Mouse (Mus musculus) mouse embryonic stem cell (cell line): ENCODE results near the gene Atxn2.
"Not testable (repeated sequence)": the region's sequence is repeated elsewhere in the genome, so short reads cannot be mapped to it uniquely, and the experiment has no call there.

Experiments used
- in situ Hi-C, 2 experiments: fragments of 300-500 bp; cut with MboI; formaldehyde crosslinking; loops; 1 replicate in 1 of 2; 3 replicates in 1 of 2; pipeline ENCODE4 v1.14.3; 2019 to 2020; ENCODE audit warnings: low sequenced_read_pairs in 2 of 2, low pct_unique_long_range_greater_than_20kb in 1 of 2, mixed read lengths in 1 of 2; ENCODE audit not compliant: unreplicated experiment in 1 of 2

Atxn2 gene

DNA sequence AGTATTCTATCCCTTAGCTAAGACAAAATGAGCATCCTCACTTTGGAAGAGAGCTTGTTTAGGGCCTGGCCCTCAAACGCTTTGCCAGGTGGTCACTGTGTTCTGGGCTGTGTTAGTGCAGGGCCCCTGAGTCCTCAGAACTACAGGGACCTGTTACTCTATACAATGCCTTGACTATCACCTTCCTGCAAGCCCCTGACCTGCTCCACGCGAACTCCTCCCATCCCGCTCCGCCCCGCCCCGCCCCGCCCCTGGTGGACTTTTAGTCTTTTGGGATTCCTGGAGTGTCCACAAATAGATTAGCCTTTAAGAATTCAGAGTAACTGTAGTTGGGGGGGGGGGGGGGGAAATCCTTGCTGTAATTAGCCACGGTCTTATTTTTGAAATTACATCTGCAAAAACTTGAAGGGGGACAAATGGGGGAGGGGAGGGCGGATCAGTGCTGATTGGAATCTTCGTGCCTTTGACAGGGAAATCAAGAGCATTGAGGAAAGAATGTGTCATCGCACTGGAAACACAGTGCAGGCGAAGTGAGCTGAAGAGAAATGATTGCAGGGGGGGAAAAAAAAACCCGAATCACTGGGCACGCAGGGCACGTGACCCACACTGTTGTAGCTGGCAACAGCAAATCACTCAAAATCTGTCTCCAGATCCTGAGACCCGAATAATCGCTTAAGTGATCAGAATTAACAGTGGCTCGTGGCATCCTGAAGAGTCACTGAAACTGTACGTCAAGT is 6.5 kb upstream of the Atxn2 start:
- in situ Hi-C loops: no loop called here

DNA sequence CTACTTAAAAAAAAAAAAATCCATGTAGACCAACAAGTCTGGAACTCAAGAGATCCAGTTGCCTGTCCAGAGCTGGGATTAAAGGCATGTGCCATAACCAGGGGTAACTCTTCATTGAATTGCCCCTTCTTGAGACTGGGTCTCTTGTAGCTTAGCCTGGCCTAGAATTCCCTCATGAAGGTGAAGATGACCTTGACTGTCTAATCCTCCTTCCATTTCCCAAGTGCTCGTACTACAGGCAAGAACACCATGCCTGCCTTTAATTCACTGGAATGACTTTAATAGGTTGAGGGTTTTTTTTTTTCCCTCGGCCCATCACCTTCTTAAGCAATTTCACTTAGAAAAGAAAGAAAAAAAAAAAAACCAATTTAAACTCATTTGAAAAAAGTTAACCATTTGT is 735 bp upstream of the Atxn2 start:
- in situ Hi-C loops: no loop called here

DNA sequence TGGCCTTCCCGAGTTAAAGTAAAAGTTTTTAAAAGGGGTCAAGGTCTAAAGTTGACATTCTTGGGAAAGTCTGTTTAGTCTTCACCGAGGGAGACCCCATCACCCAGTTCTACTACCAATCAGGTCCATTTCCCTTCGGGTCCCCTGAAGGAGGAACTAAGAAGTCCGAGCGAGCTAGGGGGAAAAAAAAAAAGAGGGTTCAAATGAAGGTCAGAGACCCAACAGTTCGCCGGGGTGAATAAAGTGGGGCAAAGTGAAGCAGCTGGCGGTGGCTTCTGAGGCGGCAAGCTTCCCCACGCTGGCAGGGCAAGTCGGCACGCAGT is 325 bp upstream of the Atxn2 start:
- in situ Hi-C loops: no loop called here

DNA sequence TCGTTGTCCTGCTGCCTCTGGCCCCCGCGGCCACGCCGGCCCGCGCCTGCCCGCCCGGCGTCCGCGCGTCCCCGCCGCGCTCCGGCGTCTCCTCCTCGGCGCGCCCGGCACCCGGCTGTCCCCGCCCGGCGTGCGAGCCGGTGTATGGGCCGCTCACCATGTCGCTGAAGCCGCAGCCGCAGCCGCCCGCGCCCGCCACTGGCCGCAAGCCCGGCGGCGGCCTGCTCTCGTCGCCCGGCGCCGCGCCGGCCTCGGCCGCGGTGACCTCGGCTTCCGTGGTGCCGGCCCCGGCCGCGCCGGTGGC is 743 bp downstream of the Atxn2 start:
- in situ Hi-C loops: no loop called here

DNA sequence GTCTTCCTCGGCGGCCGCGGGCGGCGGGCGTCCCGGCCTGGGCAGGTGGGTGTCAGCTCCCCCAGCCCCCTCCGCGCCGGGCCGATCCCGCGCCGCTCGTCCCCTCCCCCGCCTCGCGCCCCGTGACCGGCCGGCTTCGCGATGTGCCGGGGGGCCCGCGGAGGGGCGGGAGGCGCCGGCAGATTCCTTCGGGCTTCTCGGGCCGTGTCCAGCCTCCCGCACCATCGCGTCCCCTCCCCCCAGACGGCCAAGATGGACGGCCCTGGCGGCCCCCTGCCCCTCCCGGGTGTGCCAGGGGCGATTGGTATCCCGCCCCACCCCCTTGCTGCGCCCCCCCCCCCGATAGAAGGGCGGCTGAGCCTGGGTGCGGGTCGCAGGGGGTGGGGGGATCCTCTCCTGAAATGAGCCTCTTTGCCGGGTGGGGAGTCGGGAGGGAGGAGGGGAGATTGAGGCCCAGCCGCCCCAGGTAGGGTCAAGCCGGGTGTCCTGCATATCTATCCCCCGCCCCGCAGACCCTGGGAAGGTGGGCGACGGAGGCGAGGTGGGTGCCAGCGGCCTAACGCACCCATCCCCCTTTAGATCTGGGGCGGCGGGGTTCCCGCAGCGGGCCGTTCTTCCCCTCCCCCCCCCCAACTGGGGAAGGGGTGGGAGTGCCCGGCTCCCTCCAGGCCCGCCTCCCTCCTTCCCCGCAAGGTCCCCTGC is 1.2 kb downstream of the Atxn2 start:
- in situ Hi-C loops: no loop called here

DNA sequence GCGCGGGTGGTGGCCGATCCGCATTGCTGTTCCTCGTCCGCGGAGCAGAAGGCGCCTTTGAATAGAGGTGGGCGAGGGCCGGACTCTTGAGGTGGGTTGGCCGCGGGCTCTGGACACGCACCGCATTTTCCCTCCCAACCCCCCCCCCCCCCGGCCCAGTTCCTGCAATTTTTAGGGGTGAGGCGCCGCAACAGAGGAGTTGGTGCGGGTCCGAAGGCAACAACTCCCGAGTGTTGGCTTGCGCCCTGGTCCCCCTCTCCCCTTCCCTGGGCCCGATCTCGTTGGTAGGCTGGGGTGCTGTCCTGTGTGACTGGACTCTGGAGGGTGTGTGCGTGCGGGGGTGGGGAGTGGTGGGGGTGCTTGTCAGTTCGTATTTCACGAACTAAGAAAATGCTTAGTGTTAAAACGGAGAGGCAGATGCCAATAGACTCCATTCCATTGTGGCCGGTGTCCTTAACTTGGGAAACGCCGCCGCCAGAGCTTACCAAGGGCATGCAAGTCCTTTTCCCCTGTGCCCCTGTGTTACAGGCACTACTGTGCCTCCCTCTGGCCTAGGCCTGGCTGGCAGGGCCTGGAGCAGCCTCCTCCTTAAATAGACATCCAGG is 1.9 kb downstream of the Atxn2 start:
- in situ Hi-C loops: no loop called here

DNA sequence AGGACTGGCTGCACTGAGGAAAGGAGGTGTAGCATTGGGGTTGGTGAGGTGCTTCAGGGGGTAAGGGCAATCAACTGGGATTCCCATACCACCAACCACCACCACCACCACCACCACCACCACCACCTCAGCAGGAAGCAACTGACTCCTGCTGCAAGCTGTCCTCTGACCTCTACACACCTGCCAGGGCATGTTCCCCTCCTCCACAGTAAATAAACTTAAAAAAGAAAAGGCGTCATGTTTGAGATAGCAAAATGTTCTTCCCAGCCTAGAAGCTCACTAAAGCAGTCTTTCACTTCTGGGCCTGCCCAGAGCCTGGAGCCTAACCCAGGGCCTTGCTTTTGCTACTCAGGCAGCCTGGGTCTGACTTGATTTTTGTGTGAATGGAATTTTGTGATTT is 3.2 kb downstream of the Atxn2 start:
- in situ Hi-C loops: no loop called here

DNA sequence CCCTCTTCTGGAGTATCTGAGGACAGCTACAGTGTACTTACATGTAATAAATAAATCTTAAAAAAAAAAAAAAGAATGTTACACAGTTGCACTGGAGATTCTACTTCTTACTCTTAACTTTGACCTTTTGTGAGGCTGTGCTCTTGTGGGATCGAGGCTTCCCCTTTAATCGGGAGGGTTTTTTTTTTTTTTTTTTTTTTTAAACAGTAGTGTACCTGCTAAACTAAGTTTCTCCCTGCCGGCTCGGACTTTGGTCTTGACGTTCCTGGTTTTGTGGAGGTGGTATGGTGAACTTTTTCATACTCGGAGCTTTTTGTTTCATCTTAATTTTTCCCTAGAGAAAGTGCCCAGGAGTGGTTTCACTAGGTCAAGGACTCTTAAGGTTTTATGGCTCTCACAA is 3.8 kb downstream of the Atxn2 start:
- in situ Hi-C loops: no loop called here

DNA sequence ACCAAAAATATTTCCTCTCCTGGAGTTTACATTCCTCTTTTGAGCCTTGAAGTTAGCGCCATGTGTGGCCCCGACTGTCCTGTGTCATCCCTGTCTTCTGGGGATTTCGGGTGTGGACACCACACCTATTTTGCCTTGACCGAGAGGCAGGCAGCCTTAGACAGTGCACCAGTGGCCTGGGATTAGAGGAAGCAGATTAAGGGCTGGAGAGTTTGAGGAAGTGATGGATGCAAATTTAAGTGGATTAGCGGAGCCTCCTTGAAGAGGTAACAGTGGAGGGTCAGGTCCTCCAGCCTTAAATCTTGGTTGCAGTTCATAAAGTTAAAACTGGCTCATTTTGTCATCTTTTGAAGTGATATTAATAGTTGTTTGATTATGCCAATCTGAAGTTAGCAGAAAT is 7.3 kb downstream of the Atxn2 start:
- in situ Hi-C loops: no loop called here

DNA sequence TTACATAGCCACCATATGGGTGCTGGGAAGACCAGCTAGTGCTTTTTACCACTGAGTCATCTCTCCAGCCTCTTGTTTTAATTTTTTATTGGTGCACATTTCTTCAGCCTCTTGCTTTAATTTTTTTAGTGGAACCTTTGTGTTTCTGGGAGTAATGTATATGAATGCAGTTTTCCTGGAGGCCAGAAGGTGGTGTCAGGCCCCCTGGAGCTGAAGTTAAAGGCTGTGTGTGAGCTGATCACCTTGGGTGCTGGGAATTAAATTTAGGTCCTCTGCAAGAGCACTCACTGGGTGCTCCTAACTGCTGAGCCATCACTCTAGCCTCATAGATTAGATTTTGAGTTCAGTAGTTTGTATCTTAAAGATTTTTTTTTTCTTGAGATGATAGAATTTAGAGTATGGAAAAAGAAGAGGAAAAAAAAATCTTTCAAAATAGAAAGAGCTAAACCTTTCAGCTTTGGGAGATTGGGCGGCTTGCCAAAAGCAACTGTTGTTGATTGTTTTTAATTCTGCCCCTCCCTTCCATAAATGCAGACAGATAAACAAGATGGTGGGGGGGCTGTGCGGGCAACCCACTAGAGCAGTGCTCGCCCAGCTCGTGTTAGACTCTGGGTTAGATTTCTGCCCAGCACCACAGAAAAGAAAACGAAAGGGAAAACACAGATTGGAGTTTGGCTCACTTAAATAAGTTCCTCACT is 9.9 kb downstream of the Atxn2 start:
- in situ Hi-C loops: no loop called here

DNA sequence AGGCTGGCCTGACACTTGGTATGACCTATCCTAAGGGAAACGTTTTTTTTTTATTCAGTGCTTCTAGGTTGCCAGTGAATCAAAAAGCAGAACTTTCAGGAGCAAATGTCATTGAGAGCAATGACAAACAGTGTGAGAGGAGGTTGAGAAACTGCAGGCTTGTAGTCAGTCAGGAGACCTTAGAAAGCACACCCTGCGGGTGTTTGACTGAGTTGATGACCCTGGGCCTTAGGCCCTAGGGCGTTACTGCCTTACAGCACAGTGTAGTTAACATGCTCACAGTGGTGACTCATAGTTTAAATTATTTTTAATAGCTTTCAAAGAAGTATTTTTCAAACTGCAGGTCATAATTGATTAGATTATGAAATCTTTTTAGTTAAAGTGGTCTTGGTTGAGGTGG is 10.7 kb downstream of the Atxn2 start:
- in situ Hi-C loops: no loop called here

DNA sequence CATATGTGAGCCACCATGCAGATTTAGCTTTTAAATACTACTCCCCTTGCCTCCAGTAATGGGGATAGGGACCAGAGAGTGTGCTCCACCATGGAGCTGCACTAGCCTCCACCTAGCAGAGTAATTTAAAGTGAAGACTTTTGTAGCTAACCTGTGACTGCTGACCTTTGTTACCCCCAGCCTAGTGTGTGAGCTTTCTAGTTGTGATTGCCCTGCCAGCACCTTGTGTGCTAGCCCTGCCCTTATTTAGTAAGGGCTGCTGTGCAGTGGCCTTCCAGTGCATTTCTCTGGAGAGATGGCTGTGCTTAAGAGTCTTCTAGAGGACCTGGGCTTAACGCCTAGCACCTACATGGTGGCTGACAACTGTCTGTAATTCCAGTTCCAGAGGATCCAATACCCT is 13.5 kb downstream of the Atxn2 start:
- in situ Hi-C loops: no loop called here

DNA sequence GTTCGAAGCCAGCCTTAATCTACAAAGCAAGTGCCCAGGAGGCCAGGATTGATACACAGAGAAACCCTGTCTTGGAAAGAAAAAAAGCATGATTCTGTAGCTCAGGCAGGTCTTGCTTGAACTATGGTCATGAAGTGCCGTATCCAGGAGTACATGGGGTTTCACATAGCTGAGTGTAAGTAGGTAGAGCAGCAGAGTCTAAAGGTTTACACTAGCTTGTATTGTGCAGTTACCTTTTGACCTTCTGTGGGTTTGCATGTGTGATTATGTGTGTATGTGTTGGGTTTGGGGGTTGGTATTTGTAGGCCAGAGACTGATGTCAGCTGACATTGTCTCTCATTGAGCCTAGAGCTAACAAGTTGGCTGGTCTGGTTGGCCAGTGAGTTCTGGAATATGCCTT is 18.9 kb downstream of the Atxn2 start:
- in situ Hi-C loops: no loop called here

DNA sequence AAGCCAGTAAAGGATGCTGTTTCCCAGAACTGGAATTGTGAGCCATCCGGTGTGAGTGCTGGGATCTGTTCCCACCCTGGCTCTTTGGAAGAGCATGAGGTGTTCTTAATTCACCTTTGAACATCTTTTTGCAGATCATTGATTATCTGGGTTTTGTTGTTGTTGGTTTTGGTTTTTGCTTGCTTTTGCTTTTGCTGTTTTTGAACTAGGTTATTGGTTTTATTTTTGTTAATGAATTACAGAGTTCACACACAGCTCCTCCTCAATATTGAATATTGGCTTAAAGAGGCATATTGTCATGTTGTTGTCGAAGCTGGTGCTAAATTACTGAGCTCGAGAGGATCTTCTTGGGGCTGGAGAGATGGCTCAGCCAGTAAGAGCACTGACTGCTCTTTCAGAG is 25.5 kb downstream of the Atxn2 start:
- in situ Hi-C loops: no loop called here

DNA sequence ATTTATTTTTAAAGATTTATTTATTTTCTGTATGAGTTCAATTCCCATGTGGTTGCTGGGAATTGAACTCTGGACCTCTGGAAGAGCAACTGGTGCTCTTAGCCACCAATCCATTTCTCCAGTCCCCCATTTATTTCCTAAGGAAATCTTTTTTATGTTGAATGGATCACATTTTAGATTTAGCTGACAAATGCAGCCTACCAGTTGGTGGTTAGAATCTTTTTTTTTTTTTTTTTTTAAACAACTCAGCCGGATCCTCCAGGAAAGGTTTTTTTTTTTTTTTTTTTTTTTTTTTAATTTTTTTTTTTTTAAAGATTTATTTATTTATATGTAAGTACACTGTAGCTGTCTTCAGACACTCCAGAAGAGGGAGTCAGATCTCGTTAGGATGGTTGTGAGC is 27.0 kb downstream of the Atxn2 start:
- in situ Hi-C loops: not testable (repeated sequence)

DNA sequence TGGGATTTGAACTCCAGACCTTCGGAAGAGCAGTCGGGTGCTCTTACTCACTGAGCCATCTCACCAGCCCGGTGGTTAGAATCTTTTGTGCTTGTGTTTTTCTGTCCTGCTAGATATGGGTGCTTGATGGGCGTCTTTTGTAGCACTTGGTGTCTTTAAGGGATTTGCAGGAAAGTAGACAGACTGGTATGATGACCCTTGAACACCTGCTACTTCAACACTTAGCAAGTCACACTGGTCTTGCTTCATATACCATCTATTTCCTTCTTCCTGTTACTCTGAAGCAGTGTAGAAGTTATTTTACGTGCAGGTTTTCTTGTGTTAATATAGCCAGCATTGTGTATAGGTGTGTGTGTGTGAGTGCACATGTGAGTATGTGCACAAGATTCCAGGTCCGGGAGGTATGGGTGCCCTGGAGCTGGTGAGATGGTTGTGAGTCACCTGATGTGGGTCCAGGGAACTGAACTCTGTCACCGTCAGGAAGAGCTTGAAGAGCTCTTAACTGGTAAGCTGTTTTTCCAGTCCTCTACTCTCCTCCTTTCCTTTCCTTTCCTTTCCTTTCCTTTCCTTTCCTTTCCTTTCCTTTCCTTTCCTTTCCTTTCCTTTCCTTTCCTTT is 27.5 kb downstream of the Atxn2 start:
- in situ Hi-C loops: no loop called here

DNA sequence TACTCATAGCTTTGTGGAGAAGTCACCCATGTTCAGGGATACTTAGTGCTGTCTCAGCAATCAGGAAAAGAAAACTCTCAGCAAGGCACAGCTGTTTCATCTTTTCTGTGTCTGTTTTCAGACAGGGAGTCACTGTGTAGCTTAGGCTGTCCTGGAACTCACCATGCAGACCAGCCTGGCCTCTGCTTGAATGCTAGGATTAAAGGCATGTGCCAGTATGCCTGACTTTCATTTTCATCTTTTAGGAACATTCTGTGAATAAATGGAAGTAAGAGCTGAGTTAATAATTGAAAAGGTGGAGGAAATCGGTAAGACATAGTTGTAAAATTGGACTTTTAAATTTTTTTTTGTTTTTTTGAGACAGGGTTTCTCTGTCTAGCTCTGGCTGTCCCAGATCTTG is 29.4 kb downstream of the Atxn2 start:
- in situ Hi-C loops: no loop called here

DNA sequence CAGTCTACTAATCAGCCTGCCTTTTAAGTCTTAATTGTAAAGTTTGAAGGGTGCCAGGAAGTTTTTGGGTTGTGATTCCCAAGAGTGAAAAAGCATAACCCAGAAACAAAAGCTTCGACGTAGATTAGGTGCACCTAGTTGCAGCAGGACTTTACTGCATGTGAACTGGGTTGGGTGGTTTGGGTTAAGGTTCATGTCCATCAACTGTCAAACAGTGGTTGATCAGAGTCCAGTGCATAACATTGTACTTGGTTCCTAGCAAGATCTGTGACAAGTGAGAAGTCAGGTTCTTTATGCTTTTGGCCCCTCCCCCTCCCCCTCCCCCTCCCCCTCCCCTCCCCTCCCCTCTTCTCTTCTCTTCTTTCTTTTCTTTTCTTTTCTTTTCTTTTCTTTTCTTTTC is 31.8 kb downstream of the Atxn2 start:
- in situ Hi-C loops: no loop called here

DNA sequence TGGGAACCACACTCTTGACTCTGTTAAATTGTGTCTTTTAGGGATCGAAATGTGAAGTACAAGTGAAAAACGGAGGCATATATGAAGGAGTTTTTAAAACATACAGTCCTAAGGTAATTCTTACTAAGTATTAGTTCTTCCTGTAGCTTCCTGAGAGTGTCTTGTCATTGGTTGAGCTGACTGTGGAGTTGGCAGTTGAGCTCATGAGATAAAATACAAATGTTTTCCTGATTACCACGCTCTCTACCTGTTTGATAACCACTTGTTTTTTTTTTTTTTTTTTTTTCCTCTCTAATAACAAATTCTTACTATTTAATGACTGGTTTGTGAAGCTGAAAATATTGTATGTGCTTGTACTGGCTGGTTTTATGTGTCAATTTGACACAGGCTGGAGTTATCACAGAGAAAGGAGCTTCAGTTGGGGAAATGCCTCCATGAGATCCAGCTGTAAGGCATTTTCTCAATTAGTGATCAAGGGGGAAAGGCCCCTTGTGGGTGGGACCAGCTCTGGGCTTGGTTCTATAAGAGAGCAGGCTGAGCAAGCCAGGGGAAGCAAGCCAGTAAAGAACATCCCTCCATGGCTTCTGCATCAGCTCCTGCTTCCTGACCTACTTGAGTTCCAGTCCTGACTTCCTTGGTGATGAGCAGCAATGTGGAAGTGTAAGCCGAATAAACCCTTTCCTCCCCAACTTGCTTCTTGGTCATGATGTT is 36.9 kb downstream of the Atxn2 start:
- in situ Hi-C loops: not testable (repeated sequence)
